Mouse (Mus musculus) hindbrain, embryonic 12.5 days (tissue): ENCODE data around the gene Adam21. TPM values are rescaled to one million over a fixed set of nuclear protein-coding genes. Genes with fewer than 3 reads are reported as not detected.
"Not testable (repeated sequence)": the region's sequence is repeated elsewhere in the genome, so short reads cannot be mapped to it uniquely, and the experiment has no call there.

ENCODE experiments used
- ATAC-seq: fragments of 200-750 bp; cut with Nextera tagmentation; 2 replicates; pipeline ENCODE4 v1.8.0; 2017; ENCODE audit warnings: moderate TSS enrichment; ENCODE audit not compliant: low FRiP score
- H3K27ac ChIP-seq: fragments of 300-500 bp; sonication (generic); 2 replicates; pipeline ENCODE4 v1.5.1; 2016; ENCODE audit warnings: mild to moderate bottlenecking
- H3K27me3 ChIP-seq: fragments of 300-500 bp; sonication (generic); 2 replicates; pipeline ENCODE4 v1.6.1; 2016; ENCODE audit warnings: mild to moderate bottlenecking
- H3K36me3 ChIP-seq: fragments of 300-500 bp; sonication (generic); 2 replicates; pipeline ENCODE4 v1.6.1; 2016; ENCODE audit warnings: mild to moderate bottlenecking
- H3K4me1 ChIP-seq: fragments of 300-500 bp; sonication (generic); 2 replicates; pipeline ENCODE4 v1.6.1; 2016
- H3K4me2 ChIP-seq: fragments of 300-500 bp; sonication (generic); replicated peaks from 2 replicates; pipeline ENCODE4 v1.6.1; 2016; ENCODE audit warnings: mild to moderate bottlenecking
- H3K4me3 ChIP-seq: fragments of 300-500 bp; sonication (generic); 2 replicates; pipeline ENCODE4 v1.5.1; 2016; ENCODE audit warnings: mild to moderate bottlenecking
- H3K9ac ChIP-seq: fragments of 300-500 bp; sonication (generic); 2 replicates; pipeline ENCODE4 v1.6.1; 2016; ENCODE audit warnings: mild to moderate bottlenecking, moderate library complexity
- H3K9me3 ChIP-seq: fragments of 300-500 bp; sonication (generic); replicated peaks from 2 replicates; pipeline ENCODE4 v1.6.1; 2016; ENCODE audit warnings: mild to moderate bottlenecking
- WGBS: fragments of 180-500 bp; shearing (Covaris S2); methylation state at CpG from one replicate; pipeline ENCODE4 v1.1.7; 2016; 5-methylcytosine and 5-hydroxymethylcytosine counted together
- polyA plus RNA-seq: library from polyadenylated mRNA; unstranded; fragments of >200 nt; fragmentation: Nextera tagmentation; extraction: Ambion mirVana; gene quantifications from 2 replicates; pipeline ENCODE4 v1.2.1, GENCODE M21; 2016

Adam21 gene
- polyA plus RNA-seq, 1 experiment from 2014 or later: 0.67 TPM

GRCm38 (mm10) chr12:81532316-81533028 is 35.8 kb downstream of the Adam21 start, which contains the start of the genes Gm20498 and Synj2bp:
Gm20498 (minus strand) TSS chr12:81532905.
Synj2bp (minus strand) TSS chr12:81532911.
- Histone ChIP-seq H3K9me3 (no peaks in the 10 kb centered on the region), H3K36me3 (no peaks in the 10 kb centered on the region), H3K27ac (peak within 1 kb of the TSS; percentile 68), H3K4me2 (peak within 1 kb of the TSS; percentile 81), H3K27me3 (no peaks in the 10 kb centered on the region), H3K4me3 (peak within 1 kb of the TSS; percentile 83), H3K9ac (peak within 1 kb of the TSS; percentile 82), H3K4me1 (peaks cover 16% of the 10 kb centered on the region)
- peak; percentile 95 for ATAC-seq
- WGBS: under 1% methylated on average over 46 of the region's 46 CpGs

GRCm38 (mm10) chr12:81530587-81530986 is 37.7 kb downstream of the Adam21 start:
- ATAC-seq, H3K4me3 ChIP-seq, H3K4me2 ChIP-seq, H3K36me3 ChIP-seq, H3K9me3 ChIP-seq, H3K9ac ChIP-seq, H3K27me3 ChIP-seq, H3K27ac ChIP-seq: not testable (repeated sequence)
- peaks cover 16% of the 10 kb centered on the region for H3K4me1 ChIP-seq
- 67% methylated on average over 7 of the region's 8 CpGs for WGBS

Other genes starting within 250 kb of the Adam21 start
- gene Slc8a3, start 235.3 kb downstream of the Adam21 start, polyA plus RNA-seq: 3.4 and 3.5 TPM in 2 replicates
- 0.26 and 0.35 TPM in 2 replicates for gene Gm4787, start 189.0 kb downstream of the Adam21 start, polyA plus RNA-seq
- gene Adam4, start 146.5 kb downstream of the Adam21 start, polyA plus RNA-seq: 0.48 and 0.97 TPM in 2 replicates
- 127 and 138 TPM in 2 replicates for gene Cox16, start 83.3 kb downstream of the Adam21 start, polyA plus RNA-seq
- gene Gm20498, start 35.6 kb downstream of the Adam21 start, polyA plus RNA-seq: 26.9 and 27.5 TPM in 2 replicates
- gene Synj2bp, start 35.6 kb downstream of the Adam21 start, polyA plus RNA-seq: 34.0 and 39.4 TPM in 2 replicates
- gene Med6, start 26.5 kb upstream of the Adam21 start, polyA plus RNA-seq: 62.1 and 65.5 TPM in 2 replicates
- gene Ttc9, start 62.8 kb upstream of the Adam21 start, polyA plus RNA-seq: 5.5 and 6.3 TPM in 2 replicates
- gene Map3k9, start 212.7 kb upstream of the Adam21 start, polyA plus RNA-seq: 8.3 and 9.1 TPM in 2 replicates